Mouse (Mus musculus): ENCODE measurements around the gene Drg2. TPM values are rescaled to one million over a fixed set of nuclear protein-coding genes. Genes with fewer than 3 reads are reported as not detected.

Drg2 gene
- polyA plus RNA-seq, 1 experiment from 2014 or later = 137 TPM

DNA sequence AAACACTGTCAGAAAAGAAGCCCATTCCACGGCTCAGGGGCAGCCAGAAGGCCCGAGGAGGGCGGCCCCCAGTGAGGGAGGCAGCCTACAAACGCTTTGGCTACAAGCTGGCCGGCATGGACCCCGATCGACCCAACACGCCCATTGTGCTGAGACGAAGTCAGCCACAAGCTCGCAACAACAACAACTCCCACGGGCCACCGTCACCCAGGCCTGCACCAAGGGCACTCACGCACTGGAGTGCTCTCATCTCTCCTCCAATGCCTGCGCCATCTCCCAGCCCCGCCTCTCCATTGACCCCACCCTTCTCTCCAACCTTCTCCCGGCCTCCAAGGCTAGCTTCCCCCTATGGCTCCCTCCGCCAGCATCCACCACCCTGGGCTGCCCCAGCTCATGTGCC, 23.7 kb downstream of the Drg2 start:
- Histone ChIP-seq H3K9me3 (ENCODE audit: control insufficient read depth, low read length) (no peaks in the 10 kb centered on the region), H3K36me3 (ENCODE audit: control insufficient read depth, insufficient read depth, low read length) (no peaks in the 10 kb centered on the region; the same call in 1 of the 2 replicates), H3K4me1 (ENCODE audit: control insufficient read depth, insufficient read depth, low read length) (peaks cover 4% of the 10 kb centered on the region; the same call in 1 of the 2 replicates), H3K27me3 (ENCODE audit: control insufficient read depth, insufficient read depth, low read length) (no peaks in the 10 kb centered on the region), H3K4me3 (ENCODE audit: low read depth, low read length) (no peak overlapping the region), H3K9ac (ENCODE audit: low read length) (no peak overlapping the region), H3K4me2 (ENCODE audit: low read depth, severe bottlenecking) (peak overlapping the region; percentile 15; the same call in 1 of the 2 replicates), H3K27ac (replicated peaks; ENCODE audit: low read depth, low read length) (no peak overlapping the region)
- no peak for ATAC-seq (ENCODE audit: insufficient number of reproducible peaks, low FRiP score, low TSS enrichment, low read depth)
- peak; percentile 31 for DNase-seq (ENCODE audit: low spot score)
- WGBS = 34% methylated on average over 17 of the region's 17 CpGs

DNA sequence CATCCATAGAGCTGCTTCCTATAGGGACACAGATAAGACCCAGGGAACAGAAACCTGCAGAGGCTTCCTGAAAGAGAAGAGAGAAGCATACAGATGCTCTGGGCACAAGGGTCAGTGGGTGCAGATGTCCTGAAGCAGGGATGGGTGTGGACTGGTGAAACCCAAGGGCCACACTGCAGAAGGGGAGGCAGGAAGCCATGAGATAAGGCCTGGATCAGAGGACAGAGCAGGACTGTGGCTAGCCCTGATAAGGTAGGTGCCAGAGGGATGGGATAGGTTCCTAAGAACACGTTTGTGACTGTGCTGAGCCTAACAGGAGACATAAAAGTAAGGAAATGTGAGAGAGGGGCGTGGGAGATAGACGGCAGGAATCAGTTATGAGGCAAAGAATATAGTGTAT, 31.9 kb downstream of the Drg2 start:
- Histone ChIP-seq H3K36me3 (ENCODE audit: control insufficient read depth, insufficient read depth, low read length) (no peaks in the 10 kb centered on the region), H3K9me3 (ENCODE audit: control insufficient read depth, low read length) (no peaks in the 10 kb centered on the region), H3K27me3 (ENCODE audit: control insufficient read depth, insufficient read depth, low read length) (no peaks in the 10 kb centered on the region), H3K4me3 (ENCODE audit: low read depth, low read length) (no peak overlapping the region), H3K27ac (replicated peaks; ENCODE audit: low read depth, low read length) (no peak overlapping the region), H3K4me1 (ENCODE audit: control insufficient read depth, insufficient read depth, low read length) (no peaks in the 10 kb centered on the region), H3K9ac (ENCODE audit: low read length) (no peak overlapping the region), H3K4me2 (ENCODE audit: low read depth, severe bottlenecking) (no peak overlapping the region)
- DNase-seq (ENCODE audit: low spot score) = no peak
- 68% methylated on average over 3 of the region's 3 CpGs for WGBS
- no peak for ATAC-seq (ENCODE audit: insufficient number of reproducible peaks, low FRiP score, low TSS enrichment, low read depth)

- H3K9ac ChIP-seq (ENCODE audit: low read length) = no peak overlapping the region
- no peak for DNase-seq (ENCODE audit: low spot score)
- H3K9me3 ChIP-seq (ENCODE audit: control insufficient read depth, low read length) = no peaks in the 10 kb centered on the region
- WGBS = 86% methylated on average over 5 of the region's 5 CpGs
- H3K36me3 ChIP-seq (ENCODE audit: control insufficient read depth, insufficient read depth, low read length) = no peaks in the 10 kb centered on the region
- no peaks in the 10 kb centered on the region for H3K27me3 ChIP-seq (ENCODE audit: control insufficient read depth, insufficient read depth, low read length)
- H3K4me2 ChIP-seq (ENCODE audit: low read depth, severe bottlenecking) = no peak overlapping the region
- H3K4me1 ChIP-seq (ENCODE audit: control insufficient read depth, insufficient read depth, low read length) = no peaks in the 10 kb centered on the region
- H3K27ac ChIP-seq (replicated peaks; ENCODE audit: low read depth, low read length) = no peak overlapping the region
- ATAC-seq (ENCODE audit: insufficient number of reproducible peaks, low FRiP score, low TSS enrichment, low read depth) = no peak
- no peak overlapping the region for H3K4me3 ChIP-seq (ENCODE audit: low read depth, low read length)
Measured at GRCm38 (mm10) chr11:60492726-60493125, 38.3 kb downstream of the Drg2 start.

DNA sequence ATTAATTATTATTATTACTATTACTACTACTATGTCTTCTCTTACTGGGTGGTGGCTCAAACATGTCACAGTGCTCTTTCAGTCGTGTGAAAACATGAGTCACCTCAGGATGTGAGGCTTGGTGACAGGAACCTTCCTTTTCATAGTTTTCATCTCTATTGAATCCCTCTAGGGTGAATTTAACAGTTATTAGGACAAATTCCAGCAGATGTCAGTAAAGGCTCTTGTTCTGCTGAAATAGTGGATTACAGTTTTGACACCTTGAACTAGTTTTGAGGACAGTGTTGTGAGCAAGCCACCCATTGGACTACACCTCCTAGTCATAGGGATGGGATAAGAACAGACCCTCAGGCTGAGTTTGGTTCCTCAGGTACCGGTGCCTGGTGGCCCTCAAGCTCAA, 41.3 kb downstream of the Drg2 start:
- Histone ChIP-seq H3K36me3 (ENCODE audit: control insufficient read depth, insufficient read depth, low read length) (no peaks in the 10 kb centered on the region), H3K4me2 (ENCODE audit: low read depth, severe bottlenecking) (no peak overlapping the region), H3K27ac (replicated peaks; ENCODE audit: low read depth, low read length) (no peak overlapping the region), H3K4me3 (ENCODE audit: low read depth, low read length) (no peak overlapping the region), H3K4me1 (ENCODE audit: control insufficient read depth, insufficient read depth, low read length) (no peaks in the 10 kb centered on the region), H3K27me3 (ENCODE audit: control insufficient read depth, insufficient read depth, low read length) (no peaks in the 10 kb centered on the region), H3K9me3 (ENCODE audit: control insufficient read depth, low read length) (no peaks in the 10 kb centered on the region), H3K9ac (ENCODE audit: low read length) (no peak overlapping the region)
- 69% methylated on average over 2 of the region's 2 CpGs for WGBS
- ATAC-seq (ENCODE audit: insufficient number of reproducible peaks, low FRiP score, low TSS enrichment, low read depth) = no peak
- DNase-seq (ENCODE audit: low spot score) = no peak

DNA sequence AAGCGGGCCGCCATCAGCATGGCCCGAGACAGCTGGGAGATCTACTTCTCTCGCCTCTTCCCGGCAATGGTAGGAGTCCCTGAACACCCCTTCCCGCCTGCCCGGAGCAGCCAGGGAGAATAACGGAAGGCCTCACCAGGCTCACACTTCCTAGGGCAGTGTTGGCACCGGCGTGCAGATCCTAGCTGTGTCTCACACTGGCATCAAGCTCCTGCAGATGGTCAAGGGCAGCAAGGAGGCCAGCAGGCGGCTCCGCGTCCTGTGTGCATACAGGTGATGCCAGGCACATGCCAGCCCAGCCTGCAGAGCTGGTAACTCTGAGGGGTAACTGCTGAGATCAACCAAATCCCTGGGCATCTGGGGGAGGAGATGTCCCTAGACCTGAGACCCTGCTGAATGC, 52.9 kb downstream of the Drg2 start:
- no peaks in the 10 kb centered on the region for H3K36me3 ChIP-seq (ENCODE audit: control insufficient read depth, insufficient read depth, low read length)
- no peaks in the 10 kb centered on the region for H3K9me3 ChIP-seq (ENCODE audit: control insufficient read depth, low read length)
- no peak overlapping the region for H3K4me2 ChIP-seq (ENCODE audit: low read depth, severe bottlenecking)
- H3K9ac ChIP-seq (ENCODE audit: low read length) = no peak overlapping the region
- H3K4me1 ChIP-seq (ENCODE audit: control insufficient read depth, insufficient read depth, low read length) = no peaks in the 10 kb centered on the region
- no peak for DNase-seq (ENCODE audit: low spot score)
- H3K27ac ChIP-seq (replicated peaks; ENCODE audit: low read depth, low read length) = no peak overlapping the region
- H3K4me3 ChIP-seq (ENCODE audit: low read depth, low read length) = no peak overlapping the region
- WGBS = 83% methylated on average over 13 of the region's 13 CpGs
- peaks cover 12% of the 10 kb centered on the region for H3K27me3 ChIP-seq (ENCODE audit: control insufficient read depth, insufficient read depth, low read length)
- no peak for ATAC-seq (ENCODE audit: insufficient number of reproducible peaks, low FRiP score, low TSS enrichment, low read depth)

GRCm38 (mm10) chr11:60508950-60509349, 54.6 kb downstream of the Drg2 start:
- Histone ChIP-seq H3K27ac (replicated peaks; ENCODE audit: low read depth, low read length) (no peak overlapping the region), H3K4me2 (ENCODE audit: low read depth, severe bottlenecking) (peak overlapping the region; percentile 41), H3K36me3 (ENCODE audit: control insufficient read depth, insufficient read depth, low read length) (no peaks in the 10 kb centered on the region), H3K4me3 (ENCODE audit: low read depth, low read length) (peak overlapping the region; percentile 31), H3K9me3 (ENCODE audit: control insufficient read depth, low read length) (no peaks in the 10 kb centered on the region), H3K27me3 (ENCODE audit: control insufficient read depth, insufficient read depth, low read length) (peaks cover 12% of the 10 kb centered on the region), H3K4me1 (ENCODE audit: control insufficient read depth, insufficient read depth, low read length) (no peaks in the 10 kb centered on the region), H3K9ac (ENCODE audit: low read length) (peak overlapping the region; percentile 22; the same call in 1 of the 2 replicates)
- 7% methylated on average over 11 of the region's 11 CpGs for WGBS
- ATAC-seq (ENCODE audit: insufficient number of reproducible peaks, low FRiP score, low TSS enrichment, low read depth) (peak; percentile 23; the same call in 1 of the 2 replicates), DNase-seq (ENCODE audit: low spot score) (peak; percentile 42)

- H3K27me3 ChIP-seq (ENCODE audit: control insufficient read depth, insufficient read depth, low read length) = peaks cover 12% of the 10 kb centered on the region
- 0% methylated on average over 25 of the region's 25 CpGs for WGBS
- DNase-seq (ENCODE audit: low spot score) (peak; percentile 65), ATAC-seq (ENCODE audit: insufficient number of reproducible peaks, low FRiP score, low TSS enrichment, low read depth) (peak; percentile 65; the same call in 1 of the 2 replicates)
- no peaks in the 10 kb centered on the region for H3K4me1 ChIP-seq (ENCODE audit: control insufficient read depth, insufficient read depth, low read length)
- H3K4me2 ChIP-seq (ENCODE audit: low read depth, severe bottlenecking) = peak overlapping the region; percentile 41
- H3K9ac ChIP-seq (ENCODE audit: low read length) = peak overlapping the region; percentile 18
- H3K36me3 ChIP-seq (ENCODE audit: control insufficient read depth, insufficient read depth, low read length) = no peaks in the 10 kb centered on the region
- H3K9me3 ChIP-seq (ENCODE audit: control insufficient read depth, low read length) = no peaks in the 10 kb centered on the region
- H3K4me3 ChIP-seq (ENCODE audit: low read depth, low read length) = peak overlapping the region; percentile 31
- H3K27ac ChIP-seq (replicated peaks; ENCODE audit: low read depth, low read length) = no peak overlapping the region
Measured at GRCm38 (mm10) chr11:60509500-60509899, 55.1 kb downstream of the Drg2 start.

DNA sequence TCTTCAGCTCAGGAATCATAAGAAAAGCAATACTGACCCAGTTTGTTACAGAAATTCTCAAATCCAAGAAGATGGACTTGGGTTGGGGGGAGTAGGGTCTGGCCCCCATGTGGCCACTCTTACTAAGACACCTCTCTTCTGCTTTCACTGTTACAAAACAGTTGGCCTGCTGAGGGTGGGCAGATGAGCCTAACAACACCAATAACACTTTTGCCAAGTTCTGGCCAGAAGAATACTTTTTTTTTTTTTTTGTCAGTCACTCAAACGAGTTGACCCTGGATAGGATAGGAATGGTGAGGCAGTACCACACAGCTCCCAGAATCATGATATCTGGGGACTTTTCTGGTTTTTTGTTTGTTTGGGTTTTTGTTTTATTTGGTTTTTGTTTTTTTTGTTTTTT, 57.5 kb downstream of the Drg2 start:
- DNase-seq (ENCODE audit: low spot score) (no peak), ATAC-seq (ENCODE audit: insufficient number of reproducible peaks, low FRiP score, low TSS enrichment, low read depth) (no peak)
- H3K9me3 ChIP-seq (ENCODE audit: control insufficient read depth, low read length) = no peaks in the 10 kb centered on the region
- no peak overlapping the region for H3K4me2 ChIP-seq (ENCODE audit: low read depth, severe bottlenecking)
- H3K36me3 ChIP-seq (ENCODE audit: control insufficient read depth, insufficient read depth, low read length) = no peaks in the 10 kb centered on the region
- no peak overlapping the region for H3K27ac ChIP-seq (replicated peaks; ENCODE audit: low read depth, low read length)
- H3K9ac ChIP-seq (ENCODE audit: low read length) = no peak overlapping the region
- no peak overlapping the region for H3K4me3 ChIP-seq (ENCODE audit: low read depth, low read length)
- H3K27me3 ChIP-seq (ENCODE audit: control insufficient read depth, insufficient read depth, low read length) = peaks cover 12% of the 10 kb centered on the region
- H3K4me1 ChIP-seq (ENCODE audit: control insufficient read depth, insufficient read depth, low read length) = no peaks in the 10 kb centered on the region
- 75% methylated on average over 1 of the region's 1 CpGs for WGBS

GRCm38 (mm10) chr11:60512520-60512919, 58.1 kb downstream of the Drg2 start:
- no peak for DNase-seq (ENCODE audit: low spot score)

More at GRCm38 (mm10) chr11:60512520-60512919, 58.1 kb downstream of the Drg2 start:
- Histone ChIP-seq H3K27me3 (ENCODE audit: control insufficient read depth, insufficient read depth, low read length) (peaks cover 12% of the 10 kb centered on the region), H3K4me2 (ENCODE audit: low read depth, severe bottlenecking) (no peak overlapping the region), H3K9ac (ENCODE audit: low read length) (no peak overlapping the region), H3K4me1 (ENCODE audit: control insufficient read depth, insufficient read depth, low read length) (no peaks in the 10 kb centered on the region), H3K9me3 (ENCODE audit: control insufficient read depth, low read length) (no peaks in the 10 kb centered on the region), H3K27ac (replicated peaks; ENCODE audit: low read depth, low read length) (no peak overlapping the region), H3K4me3 (ENCODE audit: low read depth, low read length) (no peak overlapping the region), H3K36me3 (ENCODE audit: control insufficient read depth, insufficient read depth, low read length) (no peaks in the 10 kb centered on the region)
- 80% methylated on average over 2 of the region's 2 CpGs for WGBS
- no peak for ATAC-seq (ENCODE audit: insufficient number of reproducible peaks, low FRiP score, low TSS enrichment, low read depth)

Measured in limb, embryonic 11.5 days (tissue).